Mouse (Mus musculus) heart, adult 2 months (tissue): ENCODE measurements at regions not wholly inside any gene's neighbourhood (a gene's known extent, or its start where the extent isn't known, plus 50 kb on each side); places are given as distances from the start of the nearest gene placed in this dataset.

Source experiments
- DNase-seq, 2 experiments: peaks; one replicate each; pipeline ENCODE4 v3.0.0; 2021
- H3K27ac ChIP-seq: fragments of 200-600 bp; 2 replicates; pipeline ENCODE4 v1.8.1; 2022
- H3K27me3 ChIP-seq: fragments of 200-500 bp; 2 replicates; pipeline ENCODE4 v1.6.1; 2012; ENCODE audit warnings: mild to moderate bottlenecking, low read length, inconsistent platforms, mixed read lengths; ENCODE audit not compliant: control insufficient read depth, insufficient read depth
- H3K36me3 ChIP-seq: fragments of 200-500 bp; 2 replicates; pipeline ENCODE4 v1.6.1; 2012; ENCODE audit warnings: low read length, inconsistent platforms; ENCODE audit not compliant: control insufficient read depth, insufficient read depth
- H3K4me1 ChIP-seq: fragments of 200-500 bp; 2 replicates; pipeline ENCODE4 v1.6.1; 2011; ENCODE audit warnings: low read length; ENCODE audit not compliant: control insufficient read depth, insufficient read depth
- H3K4me3 ChIP-seq: fragments of 200-600 bp; 2 replicates; pipeline ENCODE4 v1.8.1; 2022
- H3K79me2 ChIP-seq: fragments of 200-500 bp; replicated peaks from 2 replicates; pipeline ENCODE4 v1.6.1; 2012; ENCODE audit warnings: mild to moderate bottlenecking, inconsistent platforms, low read length, moderate library complexity, mixed read lengths; ENCODE audit not compliant: control insufficient read depth, insufficient read depth
- H3K9ac ChIP-seq: fragments of 200-500 bp; 2 replicates; pipeline ENCODE4 v1.6.1; 2012; ENCODE audit warnings: low read depth, mild to moderate bottlenecking, control low read depth, inconsistent platforms, low read length, mixed read lengths
- CTCF ChIP-seq: fragments of 200-600 bp; IDR thresholded peaks from 2 replicates; pipeline ENCODE4 v1.8.1; 2022; ENCODE audit warnings: antibody characterized with exemption, mild to moderate bottlenecking, moderate library complexity
- EP300 ChIP-seq: fragments of 200-500 bp; IDR thresholded peaks from 2 replicates; pipeline ENCODE4 v1.6.1; 2011; ENCODE audit warnings: low read depth, low read length, control low read depth; ENCODE audit not compliant: insufficient read depth
- POLR2A ChIP-seq: fragments of 200-500 bp; IDR thresholded peaks from 2 replicates; pipeline ENCODE4 v1.6.1; 2011; ENCODE audit warnings: mild to moderate bottlenecking, low read depth, low read length, control low read depth; ENCODE audit not compliant: insufficient read depth
- WGBS: fragments of 180-500 bp; shearing (Covaris S2); methylation state at CpG from one replicate; pipeline ENCODE4 v1.1.7; 2018; 5-methylcytosine and 5-hydroxymethylcytosine counted together
- intact Hi-C: fragments of 180-260 bp; cut with DNase I; formaldehyde crosslinking; loops from one replicate; pipeline ENCODE4 v1.15.1; 2025

GRCm38 (mm10) chr16:64023981-64024380, 160.0 kb upstream of the Epha3 start:
- no peak overlapping the region for H3K4me3 ChIP-seq
- H3K79me2 ChIP-seq, result no peaks in the 10 kb centered on the region
- no peaks in the 10 kb centered on the region for H3K36me3 ChIP-seq
- no peak for TF ChIP-seq EP300
- no peak for TF ChIP-seq CTCF
- TF ChIP-seq POLR2A, result no peak
- H3K27me3 ChIP-seq, result no peaks in the 10 kb centered on the region
- intact Hi-C loops, result no loop called here
- H3K9ac ChIP-seq, result no peak overlapping the region
- no peak for DNase-seq
- no peaks in the 10 kb centered on the region for H3K4me1 ChIP-seq
- H3K27ac ChIP-seq, result no peak overlapping the region

- H3K36me3 ChIP-seq, result no peaks in the 10 kb centered on the region
- no peak overlapping the region for H3K27ac ChIP-seq
- no peaks in the 10 kb centered on the region for H3K79me2 ChIP-seq
- no peaks in the 10 kb centered on the region for H3K27me3 ChIP-seq
- WGBS, result 83% methylated on average over 5 of the region's 5 CpGs
- no peak overlapping the region for H3K4me3 ChIP-seq
- TF ChIP-seq CTCF (no peak), EP300 (no peak), POLR2A (no peak)
- no peak for DNase-seq
- no peaks in the 10 kb centered on the region for H3K4me1 ChIP-seq
- intact Hi-C loops, result no loop called here
- H3K9ac ChIP-seq, result no peak overlapping the region
These were observed 136.9 kb upstream of the Epha3 start for GRCm38 (mm10) chr16:64000884-64001283.

GRCm38 (mm10) chr16:63967407-63967806, 103.4 kb upstream of the Epha3 start:
- TF ChIP-seq CTCF (no peak), EP300 (no peak), POLR2A (no peak)
- Histone ChIP-seq H3K36me3 (no peaks in the 10 kb centered on the region), H3K27me3 (no peaks in the 10 kb centered on the region), H3K9ac (no peak overlapping the region), H3K27ac (no peak overlapping the region), H3K4me3 (no peak overlapping the region), H3K4me1 (no peaks in the 10 kb centered on the region), H3K79me2 (no peaks in the 10 kb centered on the region)
- DNase-seq, result no peak
- intact Hi-C loops, result no loop called here
- 87% methylated on average over 2 of the region's 2 CpGs for WGBS

- Histone ChIP-seq H3K36me3 (no peaks in the 10 kb centered on the region), H3K4me1 (no peaks in the 10 kb centered on the region), H3K4me3 (no peak overlapping the region), H3K79me2 (no peaks in the 10 kb centered on the region), H3K9ac (no peak overlapping the region), H3K27ac (no peak overlapping the region), H3K27me3 (no peaks in the 10 kb centered on the region)
- 50% methylated on average over 1 of the region's 1 CpGs for WGBS
- TF ChIP-seq CTCF, result no peak
- TF ChIP-seq POLR2A, result no peak
- no peak for TF ChIP-seq EP300
- no peak for DNase-seq
- intact Hi-C loops, result no loop called here
These were observed 96.8 kb upstream of the Epha3 start for GRCm38 (mm10) chr16:63960786-63961185.

- H3K4me3 ChIP-seq, result no peak overlapping the region
- no peak overlapping the region for H3K27ac ChIP-seq
- WGBS, result 65% methylated on average over 6 of the region's 6 CpGs
- no peaks in the 10 kb centered on the region for H3K27me3 ChIP-seq
- no peak overlapping the region for H3K9ac ChIP-seq
- TF ChIP-seq POLR2A, result no peak
- no peak for TF ChIP-seq CTCF
- TF ChIP-seq EP300, result no peak
- no peaks in the 10 kb centered on the region for H3K4me1 ChIP-seq
- no peak for DNase-seq
- no peaks in the 10 kb centered on the region for H3K79me2 ChIP-seq
- intact Hi-C loops, result no loop called here
- no peaks in the 10 kb centered on the region for H3K36me3 ChIP-seq
These were observed 94.2 kb upstream of the Epha3 start for GRCm38 (mm10) chr16:63958154-63958553.

- Histone ChIP-seq H3K4me3 (no peak overlapping the region), H3K79me2 (no peaks in the 10 kb centered on the region), H3K4me1 (no peaks in the 10 kb centered on the region), H3K36me3 (no peaks in the 10 kb centered on the region), H3K9ac (no peak overlapping the region), H3K27ac (no peak overlapping the region), H3K27me3 (no peaks in the 10 kb centered on the region)
- WGBS, result 76% methylated on average over 3 of the region's 3 CpGs
- intact Hi-C loops, result no loop called here
- DNase-seq, result no peak
- no peak for TF ChIP-seq POLR2A
- no peak for TF ChIP-seq EP300
- no peak for TF ChIP-seq CTCF
These were observed 61.2 kb upstream of the Epha3 start for GRCm38 (mm10) chr16:63925195-63925594.

GRCm38 (mm10) chr16:63921146-63921545, 57.2 kb upstream of the Epha3 start:
- Histone ChIP-seq H3K36me3 (no peaks in the 10 kb centered on the region), H3K27ac (no peak overlapping the region), H3K79me2 (no peaks in the 10 kb centered on the region), H3K27me3 (no peaks in the 10 kb centered on the region), H3K4me1 (no peaks in the 10 kb centered on the region), H3K4me3 (no peak overlapping the region), H3K9ac (no peak overlapping the region)
- TF ChIP-seq POLR2A (no peak), EP300 (no peak), CTCF (no peak)
- DNase-seq, result no peak
- intact Hi-C loops, result no loop called here
- 77% methylated on average over 7 of the region's 7 CpGs for WGBS
